Mouse (Mus musculus) spleen, postnatal 0 days (tissue): ENCODE results near the gene Pigo. TPM values are rescaled to one million over a fixed set of nuclear protein-coding genes. Genes with fewer than 3 reads are reported as not detected.

ENCODE experiments used
- polyA plus RNA-seq: library from polyadenylated mRNA; unstranded; fragments of >200 nt; fragmentation: Nextera tagmentation; extraction: Ambion mirVana; gene quantifications from 2 replicates; pipeline ENCODE4 v1.2.1, GENCODE M21; 2015

Gene Pigo
- 11.3 and 11.4 TPM in 2 replicates for polyA plus RNA-seq

GRCm38 (mm10) chr4:43025084-43025960 is at the start of gene Pigo:
TSS of gene Pigo (minus strand) at chr4:43025819.

GRCm38 (mm10) chr4:43058753-43059654 is 33.4 kb upstream of the Pigo start, which contains the start of gene Unc13b:
TSS of gene Unc13b (plus strand) at chr4:43058953.

GRCm38 (mm10) chr4:43045659-43046302 is 20.2 kb upstream of the Pigo start, which contains the start of gene Fam214b:
TSS of gene Fam214b (minus strand) at chr4:43046220.

GRCm38 (mm10) chr4:43031237-43031995 is 5.8 kb upstream of the Pigo start, which contains the start of gene Stoml2:
TSS of gene Stoml2 (minus strand) at chr4:43031710.

GRCm38 (mm10) chr4:43010161-43011038 is 15.2 kb downstream of the Pigo start, which contains the start of gene Fancg:
TSS of gene Fancg (minus strand) at chr4:43010506.

GRCm38 (mm10) chr4:43000141-43000986 is 25.3 kb downstream of the Pigo start, which contains the start of gene Vcp:
TSS of gene Vcp (minus strand) at chr4:43000507.

GRCm38 (mm10) chr4:42969304-42969703 is 56.3 kb downstream of the Pigo start, which contains the start of gene 1700022I11Rik:
TSS of gene 1700022I11Rik (plus strand) at chr4:42969604.

Other genes with a start within 250 kb of the Pigo start
- 0.11 and 0.21 TPM in 2 replicates for gene Fam205a1, start 171.9 kb downstream of the Pigo start, polyA plus RNA-seq
- 0.06 TPM in 1 of 2 replicates, not detected in the other for gene Gm12394, start 169.0 kb downstream of the Pigo start, polyA plus RNA-seq
- gene Fam205c, start 151.6 kb downstream of the Pigo start, polyA plus RNA-seq = 0.59 and 0.62 TPM in 2 replicates
- gene Phf24, start 109.2 kb downstream of the Pigo start, polyA plus RNA-seq = 0.06 and 0.19 TPM in 2 replicates
- 1.1 and 1.4 TPM in 2 replicates for gene Dnajb5, start 76.0 kb downstream of the Pigo start, polyA plus RNA-seq
- 0.27 and 0.32 TPM in 2 replicates for gene 1700022I11Rik, start 56.2 kb downstream of the Pigo start, polyA plus RNA-seq
- 206 and 208 TPM in 2 replicates for gene Vcp, start 25.3 kb downstream of the Pigo start, polyA plus RNA-seq
- gene Fancg, start 15.3 kb downstream of the Pigo start, polyA plus RNA-seq = 13.0 and 14.8 TPM in 2 replicates
- gene Stoml2, start 5.9 kb upstream of the Pigo start, polyA plus RNA-seq = 178 and 205 TPM in 2 replicates
- gene Fam214b, start 20.4 kb upstream of the Pigo start, polyA plus RNA-seq = 19.4 and 20.1 TPM in 2 replicates
- gene Unc13b, start 33.1 kb upstream of the Pigo start, polyA plus RNA-seq = 0.40 and 0.63 TPM in 2 replicates
- gene Atp8b5, start 241.3 kb upstream of the Pigo start, polyA plus RNA-seq = 0.82 and 1.6 TPM in 2 replicates